Mouse (Mus musculus): ENCODE results near the gene Gls. TPM values are rescaled to one million over a fixed set of nuclear protein-coding genes. Genes with fewer than 3 reads are reported as not detected.
A peak's percentile ranks its signal among the peaks of the same experiment; 100 is the strongest.

Gene Gls
- polyA plus RNA-seq, 1 experiment from 2014 or later, result 25.6 TPM

DNA sequence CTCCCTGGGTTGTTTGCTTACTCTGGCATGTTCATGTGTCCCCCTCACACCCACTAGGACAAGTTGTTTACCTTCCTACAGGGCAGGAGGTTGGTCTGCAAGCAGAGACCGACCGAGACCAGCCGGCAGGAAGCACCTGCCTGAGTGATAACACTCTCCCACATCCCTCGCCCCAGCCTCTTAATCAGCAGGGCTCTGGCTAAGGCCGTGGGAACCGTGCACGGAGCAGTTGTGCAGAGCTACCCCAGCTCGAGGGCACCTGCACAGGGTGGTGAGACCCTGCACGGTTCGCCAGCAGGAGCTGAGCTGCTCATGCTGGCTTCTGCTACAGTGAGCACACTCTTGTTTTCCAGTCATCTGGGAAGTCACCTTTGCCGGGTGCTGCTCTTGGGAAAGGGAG lies 82.4 kb downstream of the Gls start:
- H3K4me3 ChIP-seq, result no peak overlapping the region
- no peak overlapping the region for H3K4me2 ChIP-seq
- no peaks in the 10 kb centered on the region for H3K9me3 ChIP-seq
- WGBS, result 50% methylated on average over 11 of the region's 11 CpGs
- no peak overlapping the region for H3K9ac ChIP-seq
- no peaks in the 10 kb centered on the region for H3K27me3 ChIP-seq
- no peak for ATAC-seq (ENCODE audit: insufficient number of reproducible peaks, low FRiP score, low TSS enrichment, low read depth)
- H3K27ac ChIP-seq, result no peak overlapping the region
- H3K4me1 ChIP-seq, result peaks cover 12% of the 10 kb centered on the region
- peaks cover 23% of the 10 kb centered on the region for H3K36me3 ChIP-seq

DNA sequence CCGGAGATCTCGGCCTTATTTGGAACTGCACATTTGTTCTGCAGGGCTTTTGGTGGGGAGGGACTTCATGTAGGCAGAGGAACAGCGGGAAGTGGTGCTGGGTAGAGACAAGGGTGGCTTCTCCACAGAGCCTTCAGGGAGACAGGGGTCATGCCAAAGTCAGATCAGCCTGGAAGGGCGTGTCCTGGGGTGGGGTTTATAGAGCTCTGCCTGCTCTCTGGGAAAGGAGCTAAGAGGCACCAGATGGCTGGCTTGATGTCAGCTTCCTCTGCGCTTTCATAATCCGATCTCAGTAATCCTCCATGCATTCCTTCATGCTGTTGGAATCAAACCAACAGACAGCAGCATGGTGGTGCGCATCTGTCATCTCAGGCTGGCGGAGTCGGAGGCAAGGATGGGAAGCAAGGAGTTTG lies 83.1 kb downstream of the Gls start:
- Histone ChIP-seq H3K9me3 (no peaks in the 10 kb centered on the region), H3K4me2 (no peak overlapping the region), H3K27me3 (no peaks in the 10 kb centered on the region), H3K27ac (no peak overlapping the region), H3K36me3 (peaks cover 21% of the 10 kb centered on the region), H3K4me3 (no peak overlapping the region), H3K9ac (no peak overlapping the region), H3K4me1 (peaks cover 12% of the 10 kb centered on the region)
- 35% methylated on average over 9 of the region's 9 CpGs for WGBS
- ATAC-seq (ENCODE audit: insufficient number of reproducible peaks, low FRiP score, low TSS enrichment, low read depth), result no peak

DNA sequence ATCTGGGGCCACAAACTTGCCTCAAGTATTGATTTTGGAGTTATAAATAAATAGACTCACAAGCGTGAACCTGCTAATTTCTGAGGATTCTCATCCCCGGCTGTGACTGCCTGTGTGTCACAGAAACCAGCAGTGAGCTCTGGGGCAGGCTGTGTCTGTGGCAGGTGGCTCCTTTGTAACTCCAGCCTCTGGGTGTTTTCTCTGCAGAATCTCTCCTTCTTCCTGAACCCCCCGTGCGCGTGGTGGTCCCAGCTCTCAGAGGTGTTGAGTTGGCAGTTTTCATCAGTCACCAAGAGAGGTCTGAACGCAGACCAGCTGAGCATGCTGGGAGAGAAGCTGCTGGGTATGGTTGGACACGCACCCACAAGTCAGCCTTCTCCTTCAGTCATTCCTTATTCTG lies 84.3 kb downstream of the Gls start:
- H3K4me2 ChIP-seq, result no peak overlapping the region
- H3K27me3 ChIP-seq, result no peaks in the 10 kb centered on the region
- peaks cover 12% of the 10 kb centered on the region for H3K4me1 ChIP-seq
- H3K36me3 ChIP-seq, result peaks cover 21% of the 10 kb centered on the region
- no peak overlapping the region for H3K27ac ChIP-seq
- 67% methylated on average over 7 of the region's 7 CpGs for WGBS
- no peaks in the 10 kb centered on the region for H3K9me3 ChIP-seq
- H3K9ac ChIP-seq, result no peak overlapping the region
- H3K4me3 ChIP-seq, result no peak overlapping the region
- no peak for ATAC-seq (ENCODE audit: insufficient number of reproducible peaks, low FRiP score, low TSS enrichment, low read depth)

DNA sequence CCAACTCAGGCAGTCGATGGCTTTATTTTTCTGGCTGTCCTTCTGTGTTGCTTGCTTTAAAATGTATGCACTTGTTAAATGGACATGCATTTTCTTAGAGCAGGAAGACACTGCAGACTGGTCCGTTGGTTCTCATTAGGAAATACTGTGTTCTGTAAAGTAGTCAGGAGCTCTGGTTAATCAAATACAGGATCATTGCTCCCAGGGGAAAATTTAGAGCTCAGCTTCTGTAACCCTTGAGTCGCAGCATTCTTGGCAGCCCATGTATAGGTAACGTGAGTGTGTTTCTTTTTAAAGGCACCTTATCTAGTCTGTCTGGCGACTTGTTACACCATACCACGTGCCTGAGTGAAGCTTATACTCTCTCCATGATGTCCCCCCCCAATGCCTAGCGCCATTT lies 84.9 kb downstream of the Gls start:
- Histone ChIP-seq H3K4me3 (no peak overlapping the region), H3K4me1 (peaks cover 12% of the 10 kb centered on the region), H3K36me3 (peaks cover 21% of the 10 kb centered on the region), H3K27me3 (no peaks in the 10 kb centered on the region), H3K9ac (no peak overlapping the region), H3K9me3 (no peaks in the 10 kb centered on the region), H3K27ac (no peak overlapping the region), H3K4me2 (no peak overlapping the region)
- WGBS, result 55% methylated on average over 7 of the region's 7 CpGs
- no peak for ATAC-seq (ENCODE audit: insufficient number of reproducible peaks, low FRiP score, low TSS enrichment, low read depth)

DNA sequence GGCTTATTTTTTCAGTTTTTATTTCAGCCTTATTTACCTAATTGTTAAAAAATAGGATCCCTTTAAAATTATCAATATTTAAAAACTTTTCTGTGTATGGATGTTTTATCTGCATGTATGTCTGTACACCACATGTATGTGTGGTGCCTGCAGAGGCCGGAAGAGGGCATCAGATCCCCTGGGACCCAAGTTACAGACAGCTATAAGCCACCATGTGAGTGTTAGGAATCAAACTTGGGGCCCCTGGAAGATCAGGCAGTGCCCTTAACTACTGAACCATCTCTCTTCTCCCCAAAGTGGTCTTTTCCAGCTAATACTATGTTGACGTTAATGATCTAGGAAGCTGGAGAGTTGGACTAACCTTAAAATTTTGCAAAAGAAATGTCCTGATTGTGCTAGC lies 85.6 kb downstream of the Gls start:
- Histone ChIP-seq H3K27ac (no peak overlapping the region), H3K4me3 (no peak overlapping the region), H3K9ac (no peak overlapping the region), H3K4me2 (no peak overlapping the region), H3K27me3 (no peaks in the 10 kb centered on the region), H3K9me3 (no peaks in the 10 kb centered on the region), H3K4me1 (peaks cover 12% of the 10 kb centered on the region), H3K36me3 (peaks cover 21% of the 10 kb centered on the region)
- WGBS, result 80% methylated on average over 2 of the region's 2 CpGs
- ATAC-seq (ENCODE audit: insufficient number of reproducible peaks, low FRiP score, low TSS enrichment, low read depth), result no peak

DNA sequence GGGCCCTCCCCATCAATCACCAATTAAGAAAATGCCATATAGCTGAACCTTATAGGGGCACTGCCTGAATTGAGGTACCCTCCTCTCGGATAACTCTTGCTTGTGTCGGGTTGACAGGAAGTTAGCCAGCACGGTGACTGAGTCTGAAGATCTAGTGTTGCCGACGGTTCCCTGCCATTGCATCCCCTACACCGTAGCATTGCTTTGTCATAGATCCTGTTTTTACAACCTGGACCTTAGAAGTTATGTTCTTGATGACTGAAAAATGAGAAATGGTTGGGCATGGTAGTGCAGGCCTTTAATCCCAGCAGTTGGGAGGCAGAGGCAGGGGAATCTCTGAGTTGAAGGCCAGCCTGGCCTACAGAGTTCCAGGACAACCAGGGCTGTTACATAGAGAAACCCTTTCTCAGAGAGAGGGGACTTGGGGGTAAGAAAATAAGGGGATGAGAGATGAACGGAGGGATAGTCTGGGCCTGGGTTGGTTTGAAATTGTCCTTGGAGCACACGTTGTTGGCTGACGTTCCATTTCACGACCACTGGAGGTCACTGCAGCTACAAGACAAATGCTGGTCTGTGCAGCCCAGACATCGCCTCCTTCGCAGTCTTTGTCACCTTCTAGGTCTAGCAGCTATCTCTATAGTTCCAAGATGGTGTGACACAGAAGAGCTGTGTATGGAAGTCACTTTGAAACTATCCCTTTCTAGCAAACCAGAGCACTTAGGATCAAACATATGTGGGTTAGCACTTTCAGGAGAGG lies 86.6 kb downstream of the Gls start:
- Histone ChIP-seq H3K36me3 (peaks cover 20% of the 10 kb centered on the region), H3K4me3 (no peak overlapping the region), H3K4me1 (peaks cover 12% of the 10 kb centered on the region), H3K9ac (no peak overlapping the region), H3K27ac (no peak overlapping the region), H3K4me2 (no peak overlapping the region), H3K27me3 (no peaks in the 10 kb centered on the region), H3K9me3 (no peaks in the 10 kb centered on the region)
- ATAC-seq (ENCODE audit: insufficient number of reproducible peaks, low FRiP score, low TSS enrichment, low read depth), result 0 out of 2 replicates have a peak, but pooled peaks have one; percentile 32
- WGBS, result 50% methylated on average over 12 of the region's 12 CpGs

DNA sequence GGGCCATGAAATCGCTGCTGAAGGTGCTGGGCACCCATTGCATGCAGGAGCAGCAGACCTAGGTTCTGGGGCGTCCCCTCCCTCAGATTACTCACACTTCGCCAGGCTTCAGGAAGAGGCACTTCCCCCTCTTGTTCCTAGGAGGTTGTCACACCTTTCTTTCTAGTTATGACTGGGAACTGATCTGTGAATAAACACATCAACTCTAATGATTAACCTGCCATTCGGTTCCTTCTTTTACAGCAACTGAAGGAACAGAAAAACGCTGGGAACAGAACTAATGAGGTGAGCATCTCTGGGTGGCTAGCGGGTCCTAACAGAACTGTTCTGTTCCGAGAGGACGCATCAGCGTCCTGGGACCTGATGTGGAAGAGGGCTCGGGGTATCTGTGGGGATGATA lies 88.1 kb downstream of the Gls start:
- no peak overlapping the region for H3K27ac ChIP-seq
- ATAC-seq (ENCODE audit: insufficient number of reproducible peaks, low FRiP score, low TSS enrichment, low read depth), result no peak
- H3K9ac ChIP-seq, result no peak overlapping the region
- 83% methylated on average over 10 of the region's 10 CpGs for WGBS
- no peaks in the 10 kb centered on the region for H3K9me3 ChIP-seq
- H3K4me3 ChIP-seq, result no peak overlapping the region
- H3K4me1 ChIP-seq, result peaks cover 3% of the 10 kb centered on the region
- H3K4me2 ChIP-seq, result no peak overlapping the region
- no peaks in the 10 kb centered on the region for H3K27me3 ChIP-seq
- peaks cover 17% of the 10 kb centered on the region for H3K36me3 ChIP-seq

DNA sequence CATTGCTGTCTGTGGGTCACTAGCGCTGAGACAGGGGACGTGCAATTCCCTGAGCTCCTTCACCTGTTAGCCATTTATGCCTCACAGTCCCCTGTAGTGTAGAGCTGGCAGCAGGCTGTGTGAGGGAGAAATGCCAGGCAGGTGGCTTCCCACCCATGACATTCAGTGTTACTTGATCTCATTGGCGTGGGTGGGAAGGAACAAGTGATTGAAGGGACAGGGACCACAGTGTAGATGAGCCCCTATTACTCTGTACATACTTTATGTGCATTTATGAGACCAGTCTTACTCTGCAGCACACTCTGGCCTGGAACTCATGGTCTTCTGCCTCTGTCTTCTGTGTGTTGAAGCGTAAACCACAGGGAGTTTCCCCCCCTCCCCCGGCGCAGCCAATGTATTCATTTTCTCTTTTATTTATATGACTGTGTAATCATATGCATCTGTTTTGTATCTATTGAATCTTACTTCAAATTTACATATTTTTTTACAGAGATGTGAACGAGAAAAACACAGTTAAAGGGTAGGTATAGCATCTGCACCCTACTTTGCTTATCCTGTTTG lies 89.4 kb downstream of the Gls start:
- H3K4me3 ChIP-seq, result no peak overlapping the region
- H3K27me3 ChIP-seq, result no peaks in the 10 kb centered on the region
- no peak overlapping the region for H3K27ac ChIP-seq
- H3K4me2 ChIP-seq, result no peak overlapping the region
- H3K9me3 ChIP-seq, result no peaks in the 10 kb centered on the region
- no peaks in the 10 kb centered on the region for H3K4me1 ChIP-seq
- no peak for ATAC-seq (ENCODE audit: insufficient number of reproducible peaks, low FRiP score, low TSS enrichment, low read depth)
- H3K9ac ChIP-seq, result no peak overlapping the region
- H3K36me3 ChIP-seq, result peaks cover 29% of the 10 kb centered on the region
- 80% methylated on average over 7 of the region's 7 CpGs for WGBS

DNA sequence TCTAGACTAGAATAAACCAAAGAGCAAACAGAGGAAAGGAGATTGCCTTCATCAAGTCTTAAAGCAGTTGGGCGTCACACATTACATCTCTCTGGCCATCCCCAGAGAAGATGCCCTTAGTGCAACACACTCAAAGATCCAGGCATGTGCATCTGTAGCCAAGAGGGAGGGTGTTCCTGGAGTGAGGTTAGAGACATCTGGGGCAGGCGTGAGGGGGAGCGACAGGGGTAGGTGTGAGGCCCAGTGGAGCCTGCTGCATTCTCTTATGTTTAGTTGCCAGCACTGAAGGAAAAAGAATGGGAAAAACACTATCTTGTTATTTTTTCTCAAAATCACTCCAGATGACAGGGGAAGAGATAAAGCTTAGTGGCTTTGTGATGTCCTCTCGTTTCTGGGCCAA lies 89.8 kb downstream of the Gls start:
- Histone ChIP-seq H3K9me3 (no peaks in the 10 kb centered on the region), H3K36me3 (peaks cover 30% of the 10 kb centered on the region), H3K4me2 (no peak overlapping the region), H3K4me1 (no peaks in the 10 kb centered on the region), H3K27me3 (no peaks in the 10 kb centered on the region), H3K27ac (no peak overlapping the region), H3K9ac (no peak overlapping the region), H3K4me3 (no peak overlapping the region)
- ATAC-seq (ENCODE audit: insufficient number of reproducible peaks, low FRiP score, low TSS enrichment, low read depth), result no peak
- 71% methylated on average over 4 of the region's 4 CpGs for WGBS

DNA sequence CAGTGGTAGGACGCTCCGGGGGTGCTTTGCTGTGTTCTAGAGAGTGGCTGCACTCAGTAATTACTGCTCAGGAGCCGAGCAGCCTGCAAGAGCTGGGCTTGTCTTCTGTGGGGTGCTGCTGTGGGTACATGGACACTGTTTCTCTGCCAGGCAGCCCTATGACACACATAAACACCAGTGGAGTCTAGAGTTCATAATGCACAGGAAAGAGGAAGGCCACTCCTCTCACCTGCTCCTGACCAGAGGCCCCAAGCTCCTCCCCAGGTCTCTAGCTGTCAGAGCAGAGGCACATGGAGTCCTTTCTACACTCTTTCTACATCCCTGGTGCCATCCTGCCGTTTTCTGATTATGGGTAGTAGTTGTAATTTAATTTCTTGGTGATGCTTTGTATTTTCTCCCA lies 90.9 kb downstream of the Gls start:
- Histone ChIP-seq H3K4me3 (no peak overlapping the region), H3K9ac (no peak overlapping the region), H3K4me1 (no peaks in the 10 kb centered on the region), H3K27me3 (no peaks in the 10 kb centered on the region), H3K4me2 (no peak overlapping the region), H3K36me3 (peaks cover 39% of the 10 kb centered on the region), H3K9me3 (no peaks in the 10 kb centered on the region), H3K27ac (no peak overlapping the region)
- WGBS, result 73% methylated on average over 4 of the region's 4 CpGs
- no peak for ATAC-seq (ENCODE audit: insufficient number of reproducible peaks, low FRiP score, low TSS enrichment, low read depth)

DNA sequence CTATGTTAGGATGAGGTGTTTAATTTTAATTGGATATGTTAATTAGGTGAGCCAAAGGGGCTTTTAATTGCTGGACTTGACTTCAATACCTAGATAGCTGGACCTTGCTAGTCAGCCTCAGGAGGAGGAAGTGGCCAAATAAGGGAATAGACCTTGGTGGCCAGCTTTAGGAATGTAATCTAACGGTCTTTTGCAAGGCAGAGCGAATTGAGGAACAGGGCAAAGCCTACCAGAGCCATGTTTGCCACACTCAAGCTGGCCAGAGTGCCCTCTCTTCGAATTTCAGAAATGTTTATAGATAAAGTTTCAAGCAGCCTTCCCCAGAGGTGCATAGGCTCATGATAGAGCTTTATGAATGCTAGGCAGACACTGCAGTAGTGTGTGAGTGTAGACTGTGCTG lies 91.5 kb downstream of the Gls start:
- peaks cover 39% of the 10 kb centered on the region for H3K36me3 ChIP-seq
- no peak overlapping the region for H3K4me2 ChIP-seq
- H3K9ac ChIP-seq, result no peak overlapping the region
- no peaks in the 10 kb centered on the region for H3K27me3 ChIP-seq
- ATAC-seq (ENCODE audit: insufficient number of reproducible peaks, low FRiP score, low TSS enrichment, low read depth), result no peak
- no peak overlapping the region for H3K27ac ChIP-seq
- no peak overlapping the region for H3K4me3 ChIP-seq
- H3K4me1 ChIP-seq, result no peaks in the 10 kb centered on the region
- WGBS, result 59% methylated on average over 3 of the region's 3 CpGs
- no peaks in the 10 kb centered on the region for H3K9me3 ChIP-seq

DNA sequence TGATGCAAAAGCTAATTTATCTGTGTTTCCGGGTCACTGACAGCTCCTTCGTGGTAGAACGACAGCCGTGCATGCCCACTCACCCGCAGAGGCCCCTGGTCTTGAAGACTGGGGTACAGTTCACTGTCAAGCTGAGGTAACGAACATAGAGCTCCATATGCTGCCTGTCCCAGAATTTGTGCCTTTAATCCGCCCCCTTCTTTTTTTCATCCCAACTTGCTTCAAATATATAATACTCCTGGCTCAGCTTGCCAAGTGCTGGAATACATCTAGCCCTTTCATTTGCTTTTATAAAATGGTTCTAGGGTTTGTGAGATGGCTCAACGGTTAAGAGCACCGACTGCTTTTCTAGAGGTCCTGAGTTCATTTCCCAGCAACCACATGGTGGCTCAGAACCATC lies 92.5 kb downstream of the Gls start:
- Histone ChIP-seq H3K4me1 (no peaks in the 10 kb centered on the region), H3K9me3 (no peaks in the 10 kb centered on the region), H3K4me2 (no peak overlapping the region), H3K27me3 (no peaks in the 10 kb centered on the region), H3K9ac (no peak overlapping the region), H3K4me3 (no peak overlapping the region), H3K36me3 (peaks cover 39% of the 10 kb centered on the region), H3K27ac (no peak overlapping the region)
- 86% methylated on average over 9 of the region's 9 CpGs for WGBS
- ATAC-seq (ENCODE audit: insufficient number of reproducible peaks, low FRiP score, low TSS enrichment, low read depth), result no peak
